Mouse (Mus musculus) bone marrow, adult 2 months (tissue): ENCODE results near the gene Pfkm.

Experiments used
- CTCF ChIP-seq: fragments of 200-500 bp; IDR thresholded peaks from 2 replicates; pipeline ENCODE4 v1.5.1; 2011; ENCODE audit warnings: low read length, control low read depth; ENCODE audit not compliant: control insufficient read depth, insufficient read depth
- POLR2A ChIP-seq: fragments of 200-500 bp; IDR thresholded peaks from 2 replicates; pipeline ENCODE4 v1.6.1; 2011; ENCODE audit warnings: low read depth, mild to moderate bottlenecking, control low read depth, low read length, borderline replicate concordance; ENCODE audit not compliant: control insufficient read depth

- TF ChIP-seq CTCF (no peak), POLR2A (no peak)
Observed at GRCm38 (mm10) chr15:98173821-98174220, 81.4 kb downstream of the Pfkm start.
